Mouse (Mus musculus) cortical plate, adult 2 months (tissue): Measurements from ENCODE around the gene Olfr1477.

ENCODE experiments used
- CTCF ChIP-seq: fragments of 200-500 bp; IDR thresholded peaks from 2 replicates; pipeline ENCODE4 v1.5.1; 2011; ENCODE audit warnings: mild to moderate bottlenecking, control low read depth, low read length; ENCODE audit not compliant: insufficient read depth; ENCODE audit errors: extremely low read depth
- POLR2A ChIP-seq: fragments of 200-500 bp; IDR thresholded peaks from 2 replicates; pipeline ENCODE4 v1.6.1; 2011; ENCODE audit warnings: mild to moderate bottlenecking, low read length, control low read depth; ENCODE audit not compliant: insufficient read depth; ENCODE audit errors: extremely low read depth

DNA sequence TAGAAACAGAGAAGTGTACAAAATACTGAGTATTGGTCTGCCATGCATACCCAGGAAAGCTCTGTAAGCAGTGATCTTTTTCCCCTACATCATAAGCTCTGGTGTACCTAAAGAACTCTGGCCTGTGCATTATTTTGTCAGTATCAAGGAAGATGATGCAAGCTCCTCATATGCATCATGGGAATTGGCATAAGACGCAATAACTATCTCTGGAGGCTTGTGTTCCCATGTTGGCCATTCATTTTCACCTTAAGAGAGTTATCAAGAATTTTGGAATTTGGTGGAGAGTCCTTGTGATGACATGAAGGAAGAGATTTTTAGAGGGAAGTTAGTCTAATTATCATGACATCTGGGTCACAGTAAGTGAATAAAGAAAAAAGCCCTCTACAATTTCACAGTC, 44.4 kb upstream of the Olfr1477 start, which contains the start of gene Olfr1472:
- TF ChIP-seq CTCF (no peak), POLR2A (no peak)
